Mouse (Mus musculus) heart, embryonic 11.5 days (tissue): Measurements from ENCODE around the gene Ift46. TPM values are rescaled to one million over a fixed set of nuclear protein-coding genes. Genes with fewer than 3 reads are reported as not detected.

Experiments
- ATAC-seq: fragments of 200-750 bp; cut with Nextera tagmentation; replicated peaks from 2 replicates; pipeline ENCODE4 v1.8.0; 2017; ENCODE audit warnings: moderate library complexity; ENCODE audit not compliant: insufficient number of reproducible peaks, low FRiP score, low TSS enrichment
- H3K27ac ChIP-seq: fragments of 300-500 bp; sonication (generic); 2 replicates; pipeline ENCODE4 v1.5.1; 2014; ENCODE audit warnings: mild to moderate bottlenecking, low read depth, low read length
- H3K27me3 ChIP-seq: fragments of 300-500 bp; sonication (generic); 2 replicates; pipeline ENCODE4 v1.6.1; 2014; ENCODE audit warnings: mild to moderate bottlenecking, low read length, mixed read lengths; ENCODE audit not compliant: control insufficient read depth, insufficient read depth
- H3K36me3 ChIP-seq: fragments of 300-500 bp; sonication (generic); 2 replicates; pipeline ENCODE4 v1.6.1; 2014; ENCODE audit warnings: mild to moderate bottlenecking, low read length, moderate library complexity, mixed read lengths; ENCODE audit not compliant: control insufficient read depth, insufficient read depth
- H3K4me1 ChIP-seq: fragments of 300-500 bp; sonication (generic); 2 replicates; pipeline ENCODE4 v1.6.1; 2014; ENCODE audit warnings: low read length; ENCODE audit not compliant: control insufficient read depth, insufficient read depth
- H3K4me2 ChIP-seq: fragments of 300-500 bp; sonication (generic); 2 replicates; pipeline ENCODE4 v1.6.1; 2014; ENCODE audit warnings: mild to moderate bottlenecking, moderate library complexity
- H3K4me3 ChIP-seq: fragments of 300-500 bp; sonication (generic); 2 replicates; pipeline ENCODE4 v1.5.1; 2014; ENCODE audit warnings: low read depth, low read length
- H3K9ac ChIP-seq: fragments of 300-500 bp; sonication (generic); 2 replicates; pipeline ENCODE4 v1.6.1; 2014; ENCODE audit warnings: mild to moderate bottlenecking, low read depth, low read length, moderate library complexity
- H3K9me3 ChIP-seq: fragments of 300-500 bp; sonication (generic); replicated peaks from 2 replicates; pipeline ENCODE4 v1.6.1; 2016; ENCODE audit warnings: low read length; ENCODE audit not compliant: control insufficient read depth
- WGBS: fragments of 180-500 bp; shearing (Covaris S2); extraction: QIAGEN DNeasy Blood & Tissue Kit; methylation state at CpG from one replicate; pipeline ENCODE4 v1.1.7; 2014; ENCODE audit not compliant: insufficient replicate concordance; 5-methylcytosine and 5-hydroxymethylcytosine counted together
- polyA plus RNA-seq: library from polyadenylated mRNA; unstranded; fragments of >200 nt; fragmentation: Nextera tagmentation; extraction: Ambion mirVana; gene quantifications from 2 replicates; pipeline ENCODE4 v1.2.1, GENCODE M21; 2014

Gene Ift46
- polyA plus RNA-seq, 1 experiment from 2014 or later: 71.4 TPM

DNA sequence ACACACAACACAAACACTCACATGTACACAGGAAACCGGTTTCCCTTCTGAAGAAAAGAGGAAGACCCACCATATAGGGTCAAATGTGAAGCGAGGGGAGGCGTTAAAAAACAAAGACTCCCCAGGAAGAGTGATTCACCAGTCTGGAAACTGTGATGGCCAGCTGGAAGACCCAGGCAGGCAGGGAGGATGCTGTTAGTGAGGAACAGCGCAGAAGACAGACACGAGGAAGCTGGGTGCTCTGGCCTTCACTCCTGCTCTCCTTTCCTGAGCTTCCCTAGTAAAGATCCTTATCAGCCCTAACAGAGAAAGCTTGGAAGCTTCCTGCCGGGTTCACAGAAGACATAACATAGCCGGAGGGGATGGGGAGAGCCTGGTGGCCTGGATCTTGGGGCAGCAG lies 44.7 kb upstream of the Ift46 start:
- Histone ChIP-seq H3K27ac (no peak overlapping the region), H3K4me3 (no peak overlapping the region), H3K27me3 (no peaks in the 10 kb centered on the region), H3K4me1 (peaks cover 62% of the 10 kb centered on the region), H3K9me3 (no peaks in the 10 kb centered on the region), H3K9ac (no peak overlapping the region), H3K36me3 (no peaks in the 10 kb centered on the region), H3K4me2 (no peak overlapping the region)
- WGBS: 33% methylated on average over 7 of the region's 7 CpGs
- no peak for ATAC-seq

DNA sequence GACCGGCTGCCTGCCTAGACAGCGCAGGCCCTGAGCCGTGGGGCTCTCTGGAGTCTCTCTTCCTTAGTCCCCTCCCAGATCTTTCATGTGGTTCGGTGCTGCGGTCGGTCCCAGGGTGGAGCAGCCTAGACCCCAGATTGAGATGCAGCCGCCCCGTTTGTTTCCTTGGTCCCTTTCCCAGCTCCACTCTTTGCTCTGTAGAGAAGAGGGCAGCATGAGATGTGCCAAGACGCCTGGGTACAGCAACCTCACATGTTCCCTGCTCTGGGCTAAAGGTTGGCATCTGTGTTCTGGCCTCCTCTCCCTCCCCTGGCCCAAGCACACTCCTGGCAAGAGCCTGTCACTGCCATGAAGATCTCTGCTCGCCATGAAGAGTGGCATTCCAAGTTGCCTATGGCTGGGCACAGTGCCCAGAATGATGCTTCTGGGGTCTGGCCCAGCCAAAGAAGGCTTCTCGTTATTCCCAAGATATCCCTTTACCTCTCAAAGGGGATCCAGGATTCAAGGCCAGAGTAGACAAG lies 44.1 kb upstream of the Ift46 start:
- peaks cover 62% of the 10 kb centered on the region for H3K4me1 ChIP-seq
- H3K27me3 ChIP-seq: no peaks in the 10 kb centered on the region
- H3K4me3 ChIP-seq: no peak overlapping the region
- no peaks in the 10 kb centered on the region for H3K9me3 ChIP-seq
- no peak overlapping the region for H3K9ac ChIP-seq
- 0 out of 2 replicates have a peak overlapping the region, but pooled peaks have one; percentile 50 for H3K27ac ChIP-seq
- no peaks in the 10 kb centered on the region for H3K36me3 ChIP-seq
- no peak for ATAC-seq
- 51% methylated on average over 11 of the region's 11 CpGs for WGBS
- H3K4me2 ChIP-seq: no peak overlapping the region

DNA sequence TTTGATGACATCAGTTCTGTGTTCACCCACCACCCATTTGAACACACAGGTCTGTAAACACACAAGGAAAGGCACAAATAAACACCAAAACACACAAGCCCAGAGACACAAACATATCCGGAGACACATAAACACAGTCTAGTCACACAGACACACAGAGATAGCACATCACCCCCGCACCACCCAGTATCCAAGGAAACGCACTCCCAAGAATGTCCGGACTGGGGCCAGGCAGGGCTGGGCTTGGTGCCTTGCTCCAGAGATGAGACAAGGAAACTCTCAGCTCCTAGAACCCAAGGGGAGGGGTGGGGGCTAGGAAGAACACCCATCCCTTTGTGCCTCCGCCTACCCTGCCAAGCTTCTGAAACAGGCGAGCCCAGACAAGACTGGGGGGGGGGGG lies 43.5 kb upstream of the Ift46 start:
- Histone ChIP-seq H3K9ac (no peak overlapping the region), H3K27ac (0 out of 2 replicates have a peak overlapping the region, but pooled peaks have one; percentile 50), H3K4me1 (peaks cover 60% of the 10 kb centered on the region), H3K4me3 (no peak overlapping the region), H3K9me3 (no peaks in the 10 kb centered on the region), H3K4me2 (no peak overlapping the region; the same call in 1 of the 2 replicates), H3K27me3 (no peaks in the 10 kb centered on the region), H3K36me3 (no peaks in the 10 kb centered on the region)
- no peak for ATAC-seq
- 41% methylated on average over 6 of the region's 6 CpGs for WGBS

DNA sequence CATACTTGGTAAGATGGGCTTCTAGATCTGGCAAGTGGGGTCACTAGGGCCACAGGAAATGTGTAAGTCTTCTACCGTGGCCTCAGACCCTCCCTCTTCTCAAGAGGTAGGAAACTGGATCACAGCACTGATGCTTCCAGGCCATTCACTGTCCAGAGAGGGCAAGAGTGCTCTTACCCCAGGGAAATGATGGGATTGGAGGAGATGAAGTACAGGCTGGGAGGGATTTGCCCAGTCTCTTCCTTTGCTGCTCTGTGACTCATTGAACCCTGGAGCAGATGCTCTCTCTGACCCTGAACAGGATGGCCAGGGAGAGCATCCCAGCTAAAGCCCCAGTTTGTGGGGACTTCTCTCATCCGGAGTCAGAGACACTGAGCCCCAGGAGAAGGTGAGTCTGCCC lies 43.0 kb upstream of the Ift46 start:
- Histone ChIP-seq H3K4me3 (no peak overlapping the region), H3K9me3 (no peaks in the 10 kb centered on the region), H3K27ac (no peak overlapping the region), H3K27me3 (no peaks in the 10 kb centered on the region), H3K4me2 (no peak overlapping the region; the same call in 1 of the 2 replicates), H3K9ac (no peak overlapping the region), H3K4me1 (peaks cover 57% of the 10 kb centered on the region), H3K36me3 (no peaks in the 10 kb centered on the region)
- 37% methylated on average over 2 of the region's 2 CpGs for WGBS
- ATAC-seq: no peak

DNA sequence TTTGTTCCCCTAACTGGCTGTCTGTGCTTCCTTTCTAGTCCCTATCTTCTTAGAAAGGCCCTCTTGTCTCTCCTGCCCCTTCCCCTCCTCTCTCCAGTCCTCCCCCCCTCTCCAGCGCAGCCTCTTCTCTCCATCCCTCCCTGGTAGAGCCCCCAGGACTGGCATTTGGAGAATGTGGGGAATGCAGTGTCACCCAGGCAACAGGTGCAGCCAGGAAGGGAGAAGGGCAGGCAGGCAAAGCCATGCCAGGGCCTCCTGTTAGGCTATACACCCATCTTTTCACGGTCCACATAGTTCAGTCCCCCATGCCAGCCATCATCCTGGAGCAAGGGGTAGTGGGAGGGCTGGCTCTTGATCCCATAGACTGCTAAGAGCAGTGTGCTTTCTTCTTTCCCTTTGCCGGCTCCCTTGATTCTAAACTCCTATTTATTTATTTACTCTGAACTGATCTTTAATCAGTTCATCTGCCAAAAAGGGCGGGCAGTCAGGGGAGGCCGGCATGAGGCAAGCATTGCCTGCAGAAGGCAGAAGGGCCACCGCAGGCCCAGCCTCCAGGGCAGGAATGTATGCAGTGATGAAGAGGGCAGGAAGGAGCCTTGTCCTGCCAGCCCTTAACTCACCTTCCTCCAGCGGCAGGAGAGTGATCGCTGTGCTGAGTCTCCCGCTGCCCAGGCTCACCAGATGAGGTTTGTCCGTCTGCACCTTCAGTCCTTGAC lies 41.1 kb upstream of the Ift46 start:
- H3K27me3 ChIP-seq: no peaks in the 10 kb centered on the region
- no peaks in the 10 kb centered on the region for H3K9me3 ChIP-seq
- H3K4me2 ChIP-seq: peak overlapping the region; percentile 14; the same call in 1 of the 2 replicates
- no peak overlapping the region; the same call in 1 of the 2 replicates for H3K27ac ChIP-seq
- peaks cover 44% of the 10 kb centered on the region for H3K4me1 ChIP-seq
- WGBS: 33% methylated on average over 10 of the region's 10 CpGs
- ATAC-seq: no peak
- no peak overlapping the region for H3K4me3 ChIP-seq
- H3K36me3 ChIP-seq: no peaks in the 10 kb centered on the region
- H3K9ac ChIP-seq: peak overlapping the region; percentile 52; the same call in 1 of the 2 replicates

DNA sequence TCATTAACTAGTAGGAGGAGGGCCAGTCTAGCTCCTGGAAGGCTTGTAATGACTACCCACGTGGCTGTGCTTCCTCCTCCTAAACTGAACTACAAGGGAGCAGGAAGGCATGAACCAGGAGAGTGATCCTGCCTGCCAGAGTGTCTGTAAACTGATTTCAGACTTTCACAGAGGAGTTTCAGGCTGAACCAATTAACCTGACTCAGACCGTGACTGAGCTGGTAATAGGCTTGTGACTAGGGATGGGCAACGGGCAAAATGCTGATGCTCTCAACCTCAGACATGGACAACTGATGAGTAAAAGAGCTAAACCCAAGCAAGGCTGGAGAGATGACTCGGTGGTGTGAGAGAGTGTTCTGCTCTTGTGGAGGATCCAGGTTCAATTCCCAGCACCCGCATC lies 40.3 kb upstream of the Ift46 start:
- no peaks in the 10 kb centered on the region for H3K9me3 ChIP-seq
- H3K9ac ChIP-seq: no peak overlapping the region
- no peak overlapping the region for H3K4me2 ChIP-seq
- ATAC-seq: no peak
- no peaks in the 10 kb centered on the region for H3K27me3 ChIP-seq
- H3K4me1 ChIP-seq: peaks cover 39% of the 10 kb centered on the region
- no peaks in the 10 kb centered on the region for H3K36me3 ChIP-seq
- H3K4me3 ChIP-seq: no peak overlapping the region
- H3K27ac ChIP-seq: no peak overlapping the region
- WGBS: 62% methylated on average over 5 of the region's 5 CpGs

DNA sequence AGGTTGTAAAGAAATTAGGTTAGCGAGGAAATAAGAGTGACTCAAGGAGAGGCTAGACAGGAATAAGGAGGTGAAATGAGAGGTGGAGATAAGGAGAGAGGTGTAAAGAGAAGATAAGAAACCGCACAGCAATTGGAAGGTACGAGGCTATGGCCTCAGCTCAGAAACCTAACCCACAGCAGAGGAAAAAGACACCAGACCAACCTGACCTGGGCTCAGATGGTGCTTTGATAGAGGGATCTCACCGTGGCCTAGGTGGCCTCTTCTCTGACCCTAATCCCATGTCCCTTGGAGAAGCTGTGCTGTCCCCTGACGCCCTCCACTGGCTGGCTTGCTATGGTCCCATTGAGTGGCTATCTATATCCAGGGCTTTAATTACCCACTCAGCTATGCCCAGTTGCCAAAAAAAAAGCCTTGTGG lies 35.6 kb upstream of the Ift46 start:
- Histone ChIP-seq H3K27me3 (no peaks in the 10 kb centered on the region), H3K36me3 (no peaks in the 10 kb centered on the region), H3K4me1 (peaks cover 7% of the 10 kb centered on the region), H3K27ac (no peak overlapping the region), H3K9me3 (no peaks in the 10 kb centered on the region), H3K4me2 (peak overlapping the region; percentile 27; the same call in 1 of the 2 replicates), H3K9ac (no peak overlapping the region), H3K4me3 (no peak overlapping the region)
- ATAC-seq: no peak
- 41% methylated on average over 5 of the region's 5 CpGs for WGBS

DNA sequence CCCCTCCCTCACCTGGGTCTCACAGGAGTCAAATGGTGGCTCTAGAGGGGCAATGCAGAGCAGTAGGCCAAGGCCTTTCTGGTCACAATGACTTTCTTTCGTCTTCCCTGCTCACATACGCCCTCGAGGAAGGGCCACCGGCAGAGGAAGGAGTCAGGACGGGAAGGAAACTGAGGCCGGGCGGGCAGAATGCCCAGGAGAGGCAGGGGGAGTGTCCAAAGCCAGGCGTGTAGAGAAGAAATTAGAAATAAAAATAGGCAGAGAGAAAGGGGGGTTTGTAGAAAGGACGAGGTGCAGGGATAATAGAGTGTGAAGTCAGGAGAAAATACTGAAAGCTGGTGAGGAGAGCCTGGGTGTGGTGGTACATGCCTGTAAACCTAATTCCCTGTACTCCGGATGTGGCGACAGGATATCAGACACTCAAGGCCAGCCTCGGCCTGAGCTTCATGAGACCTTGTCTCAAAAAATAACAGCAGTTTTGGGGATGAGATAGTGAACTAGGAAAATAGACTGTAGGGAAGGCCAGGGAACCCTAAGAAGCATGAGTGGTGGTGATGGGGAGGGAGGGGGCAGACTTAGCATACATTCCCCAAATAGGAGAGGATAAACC lies 34.7 kb upstream of the Ift46 start:
- peak overlapping the region; percentile 68 for H3K4me3 ChIP-seq
- peak overlapping the region; percentile 31; the same call in 1 of the 2 replicates for H3K27ac ChIP-seq
- H3K9ac ChIP-seq: peak overlapping the region; percentile 68; the same call in 1 of the 2 replicates
- H3K36me3 ChIP-seq: no peaks in the 10 kb centered on the region
- H3K4me1 ChIP-seq: peaks cover 8% of the 10 kb centered on the region
- no peaks in the 10 kb centered on the region for H3K9me3 ChIP-seq
- H3K27me3 ChIP-seq: no peaks in the 10 kb centered on the region
- H3K4me2 ChIP-seq: peak overlapping the region; percentile 98
- 48% methylated on average over 12 of the region's 12 CpGs for WGBS
- no peak for ATAC-seq
